Mouse (Mus musculus): Measurements from ENCODE around the gene Gm28308. TPM values are rescaled to one million over a fixed set of nuclear protein-coding genes. Genes with fewer than 3 reads are reported as not detected.

Gene Gm28308
- total and polyA plus RNA-seq, 3 experiments: not detected

GRCm38 (mm10) chr6:52118903-52119635 is 94.1 kb downstream of the Gm28308 start:
- no peak for DNase-seq (ENCODE audit: extremely low read depth)
- peaks cover 8 to 10% of the 10 kb centered on the region in 2 experiments for H3K4me1 ChIP-seq (ENCODE audit: control insufficient read depth in 1 of 2, insufficient read depth in 2 of 2)
- TF ChIP-seq PAX5 (IDR thresholded peaks at IDR 0.05; ENCODE audit: low read length) (no peak), MAFK (IDR thresholded peaks at IDR 0.05; ENCODE audit: insufficient replicate concordance, low read length) (no peak), ZMIZ1 (IDR thresholded peaks at IDR 0.05; ENCODE audit: low read depth, low read length) (no peak), JUND (conservative IDR thresholded peaks at IDR 0.05; ENCODE audit: low read depth, low read length) (no peak), TBP (conservative IDR thresholded peaks at IDR 0.05; ENCODE audit: low read depth, low read length) (no peak), USF1 (IDR thresholded peaks at IDR 0.05; ENCODE audit: low read depth, low read length) (no peak), EP300 (IDR thresholded peaks at IDR 0.05; ENCODE audit: low read length) (no peak), GABPA (IDR thresholded peaks at IDR 0.05; ENCODE audit: insufficient replicate concordance, low read depth, low read length) (no peak), MEF2A (IDR thresholded peaks at IDR 0.05; ENCODE audit: borderline replicate concordance, low read depth, low read length) (no peak), MAX (IDR thresholded peaks at IDR 0.05; ENCODE audit: low read length) (no peak), POLR2A (IDR thresholded peaks at IDR 0.05; ENCODE audit: low read depth, low read length) (no peak), CHD1 (IDR thresholded peaks at IDR 0.05; ENCODE audit: low read depth, low read length) (no peak), MYC (IDR thresholded peaks at IDR 0.05; ENCODE audit: low read depth, low read length) (no peak)
- H3K9me3 ChIP-seq (replicated peaks; ENCODE audit: low read length): no peaks in the 10 kb centered on the region
- no peak overlapping the region for H3K9ac ChIP-seq (ENCODE audit: insufficient read depth, low read depth)
- no peaks in the 10 kb centered on the region for H3K79me2 ChIP-seq (replicated peaks; ENCODE audit: control insufficient read depth, extremely low read depth, insufficient read depth, poor library complexity, severe bottlenecking)
- no peak overlapping the region for H3K4me2 ChIP-seq (ENCODE audit: insufficient read depth, low read depth, poor library complexity, severe bottlenecking)
- no peaks in the 10 kb centered on the region for H3K36me3 ChIP-seq (replicated peaks in 1 of 2; ENCODE audit: control insufficient read depth in 1 of 2, insufficient read depth in 1 of 2, low read length in 1 of 2)
- in situ Hi-C loops (cut with MboI; ENCODE audit: low pct_ligation_motif_present, low pct_unique_long_range_greater_than_20kb, low sequenced_read_pairs): no loop called here
- no peaks in the 10 kb centered on the region for H3K27me3 ChIP-seq (replicated peaks)
- no peak overlapping the region for H3K4me3 ChIP-seq (replicated peaks in 1 of 3; ENCODE audit: low read depth in 2 of 3, low read length in 2 of 3, poor library complexity in 1 of 3)
- dilution Hi-C loops (cut with MboI; ENCODE audit: extremely low pct_ligation_motif_present, extremely low pct_unique_long_range_greater_than_20kb, low sequenced_read_pairs): no loop called here
- no peak overlapping the region for H3K27ac ChIP-seq (ENCODE audit: insufficient read depth, low read depth)

- Histone ChIP-seq H3K4me2 (ENCODE audit: insufficient read depth, low read depth, poor library complexity, severe bottlenecking) (no peak overlapping the region), H3K9ac (ENCODE audit: insufficient read depth, low read depth) (no peak overlapping the region), H3K27ac (ENCODE audit: insufficient read depth, low read depth) (no peak overlapping the region), H3K79me2 (replicated peaks; ENCODE audit: control insufficient read depth, extremely low read depth, insufficient read depth, poor library complexity, severe bottlenecking) (no peaks in the 10 kb centered on the region), H3K4me1 (ENCODE audit: control insufficient read depth in 1 of 2, insufficient read depth in 2 of 2) (peaks cover 8 to 10% of the 10 kb centered on the region in 2 experiments), H3K36me3 (replicated peaks in 1 of 2; ENCODE audit: control insufficient read depth in 1 of 2, insufficient read depth in 1 of 2, low read length in 1 of 2) (no peaks in the 10 kb centered on the region), H3K9me3 (replicated peaks; ENCODE audit: low read length) (no peaks in the 10 kb centered on the region), H3K27me3 (replicated peaks) (no peaks in the 10 kb centered on the region), H3K4me3 (replicated peaks in 1 of 3; ENCODE audit: low read depth in 2 of 3, low read length in 2 of 3, poor library complexity in 1 of 3) (no peak overlapping the region)
- in situ Hi-C loops (cut with MboI; ENCODE audit: low pct_ligation_motif_present, low pct_unique_long_range_greater_than_20kb, low sequenced_read_pairs): no loop called here
- dilution Hi-C loops (cut with MboI; ENCODE audit: extremely low pct_ligation_motif_present, extremely low pct_unique_long_range_greater_than_20kb, low sequenced_read_pairs): no loop called here
- no peak for DNase-seq (ENCODE audit: extremely low read depth)
- TF ChIP-seq SIN3A (IDR thresholded peaks at IDR 0.05; ENCODE audit: low read length) (no peak), JUN (IDR thresholded peaks at IDR 0.05; ENCODE audit: insufficient read depth, low read depth, low read length) (no peak), UBTF (IDR thresholded peaks at IDR 0.05; ENCODE audit: low read depth, low read length) (no peak), MYC (IDR thresholded peaks at IDR 0.05; ENCODE audit: low read depth, low read length) (no peak), MXI1 (IDR thresholded peaks at IDR 0.05; ENCODE audit: low read depth, low read length) (no peak), TCF12 (IDR thresholded peaks at IDR 0.05; ENCODE audit: low read depth, low read length) (no peak), ZC3H11A (IDR thresholded peaks at IDR 0.05; ENCODE audit: low read depth, low read length) (no peak), MAX (IDR thresholded peaks at IDR 0.05; ENCODE audit: low read length) (no peak), CHD1 (IDR thresholded peaks at IDR 0.05; ENCODE audit: low read depth, low read length) (no peak), ETS1 (conservative IDR thresholded peaks at IDR 0.05; ENCODE audit: low read depth, low read length) (no peak), POLR2AphosphoS2 (IDR thresholded peaks at IDR 0.05; ENCODE audit: low read depth, low read length) (no peak), RAD21 (IDR thresholded peaks at IDR 0.05; ENCODE audit: low read depth, low read length) (no peak), ELF1 (IDR thresholded peaks at IDR 0.05; ENCODE audit: low read depth, low read length) (no peak), IRF4 (IDR thresholded peaks at IDR 0.05; ENCODE audit: low read depth, low read length) (no peak), MEF2A (IDR thresholded peaks at IDR 0.05; ENCODE audit: borderline replicate concordance, low read depth, low read length) (no peak), PAX5 (IDR thresholded peaks at IDR 0.05; ENCODE audit: low read length) (no peak), POLR2A (IDR thresholded peaks at IDR 0.05; ENCODE audit: low read depth, low read length) (no peak)
Observed at GRCm38 (mm10) chr6:52115899-52116298, 97.2 kb downstream of the Gm28308 start.
